Mouse (Mus musculus) forebrain, embryonic 11.5 days (tissue): Measurements from ENCODE around the gene Dnah7a. TPM values are rescaled to one million over a fixed set of nuclear protein-coding genes. Genes with fewer than 3 reads are reported as not detected.
"Not testable (repeated sequence)": the region's sequence is repeated elsewhere in the genome, so short reads cannot be mapped to it uniquely, and the experiment has no call there.

Experiments used
- ATAC-seq: fragments of 200-750 bp; cut with Nextera tagmentation; replicated peaks from 2 replicates; pipeline ENCODE4 v1.8.0; 2017; ENCODE audit warnings: moderate TSS enrichment; ENCODE audit not compliant: low FRiP score
- DNase-seq: peaks from one replicate; pipeline ENCODE4 v3.0.0-alpha.2; 2017; ENCODE audit warnings: low spot score
- H3K27ac ChIP-seq: fragments of 300-500 bp; sonication (generic); 2 replicates; pipeline ENCODE4 v1.5.1; 2014; ENCODE audit warnings: low read depth, low read length
- H3K27me3 ChIP-seq: fragments of 300-500 bp; sonication (generic); 2 replicates; pipeline ENCODE4 v1.6.1; 2014; ENCODE audit warnings: mild to moderate bottlenecking, low read length, mixed read lengths; ENCODE audit not compliant: control insufficient read depth, insufficient read depth
- H3K36me3 ChIP-seq: fragments of 300-500 bp; sonication (generic); 2 replicates; pipeline ENCODE4 v1.6.1; 2014; ENCODE audit warnings: mild to moderate bottlenecking, low read length, moderate library complexity, mixed read lengths; ENCODE audit not compliant: control insufficient read depth, insufficient read depth
- H3K4me1 ChIP-seq: fragments of 300-500 bp; sonication (generic); replicated peaks from 2 replicates; pipeline ENCODE4 v1.6.1; 2014; ENCODE audit warnings: low read length, mixed read lengths; ENCODE audit not compliant: control insufficient read depth, insufficient read depth
- H3K4me2 ChIP-seq: fragments of 300-500 bp; sonication (generic); 2 replicates; pipeline ENCODE4 v1.6.1; 2014; ENCODE audit warnings: low read depth, mild to moderate bottlenecking, low read length, moderate library complexity, mixed read lengths; ENCODE audit not compliant: severe bottlenecking
- H3K4me3 ChIP-seq: fragments of 300-500 bp; sonication (generic); 2 replicates; pipeline ENCODE4 v1.5.1; 2014; ENCODE audit warnings: low read depth, low read length
- H3K9ac ChIP-seq: fragments of 300-500 bp; sonication (generic); 2 replicates; pipeline ENCODE4 v1.6.1; 2014; ENCODE audit warnings: low read length
- H3K9me3 ChIP-seq: fragments of 300-500 bp; sonication (generic); 2 replicates; pipeline ENCODE4 v1.6.1; 2016; ENCODE audit warnings: low read length, mixed read lengths; ENCODE audit not compliant: control insufficient read depth
- WGBS: fragments of 180-500 bp; shearing (Covaris S2); extraction: QIAGEN DNeasy Blood & Tissue Kit; methylation state at CpG from one replicate; pipeline ENCODE4 v1.1.7; 2014; 5-methylcytosine and 5-hydroxymethylcytosine counted together
- polyA plus RNA-seq: library from polyadenylated mRNA; unstranded; fragments of >200 nt; fragmentation: Nextera tagmentation; extraction: Ambion mirVana; gene quantifications from 2 replicates; pipeline ENCODE4 v1.2.1, GENCODE M21; 2014

The Dnah7a gene
- polyA plus RNA-seq, 1 experiment from 2014 or later = 8.7 TPM

DNA sequence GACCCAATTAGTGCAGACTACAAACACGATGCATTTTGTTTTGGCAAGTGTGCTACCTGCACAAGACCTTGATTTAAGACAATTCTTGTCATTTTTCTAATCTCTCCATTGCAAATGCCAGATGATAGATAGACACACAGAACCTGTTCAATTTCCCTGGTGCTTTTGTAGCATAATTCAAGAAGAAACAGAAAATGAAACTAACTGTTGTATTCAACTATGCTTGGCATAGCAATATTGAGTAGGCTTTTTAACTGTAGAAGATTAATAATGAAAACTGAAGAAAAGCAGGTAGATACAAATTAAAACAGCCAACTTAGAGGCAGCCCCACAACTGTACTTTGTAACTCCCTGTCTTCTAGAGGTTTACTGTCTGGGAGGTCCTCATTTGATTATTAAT is 234.5 kb downstream of the Dnah7a start:
- H3K9me3 ChIP-seq, H3K27me3 ChIP-seq, DNase-seq, H3K4me3 ChIP-seq, H3K27ac ChIP-seq, H3K4me2 ChIP-seq, ATAC-seq, H3K9ac ChIP-seq, H3K4me1 ChIP-seq, H3K36me3 ChIP-seq: not testable (repeated sequence)
- 82% methylated on average over 1 of the region's 1 CpGs for WGBS

DNA sequence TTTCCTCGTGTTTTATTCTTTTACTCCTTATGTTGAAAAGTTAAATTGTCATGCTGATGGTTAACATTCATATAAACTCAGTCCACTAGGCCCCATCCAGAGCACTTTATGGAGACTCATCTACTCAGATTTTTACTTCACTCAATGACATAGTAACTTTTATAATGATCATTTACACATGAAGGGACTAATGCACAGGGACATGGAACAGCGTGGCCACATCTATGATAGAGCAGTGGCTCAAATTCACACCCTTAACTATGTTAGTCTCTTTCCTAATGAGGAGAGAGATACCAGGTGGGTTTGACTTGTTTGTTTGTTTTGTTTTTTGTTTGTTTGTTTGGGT is 239.3 kb downstream of the Dnah7a start:
- H3K27ac ChIP-seq = no peak overlapping the region
- no peak for DNase-seq

DNA sequence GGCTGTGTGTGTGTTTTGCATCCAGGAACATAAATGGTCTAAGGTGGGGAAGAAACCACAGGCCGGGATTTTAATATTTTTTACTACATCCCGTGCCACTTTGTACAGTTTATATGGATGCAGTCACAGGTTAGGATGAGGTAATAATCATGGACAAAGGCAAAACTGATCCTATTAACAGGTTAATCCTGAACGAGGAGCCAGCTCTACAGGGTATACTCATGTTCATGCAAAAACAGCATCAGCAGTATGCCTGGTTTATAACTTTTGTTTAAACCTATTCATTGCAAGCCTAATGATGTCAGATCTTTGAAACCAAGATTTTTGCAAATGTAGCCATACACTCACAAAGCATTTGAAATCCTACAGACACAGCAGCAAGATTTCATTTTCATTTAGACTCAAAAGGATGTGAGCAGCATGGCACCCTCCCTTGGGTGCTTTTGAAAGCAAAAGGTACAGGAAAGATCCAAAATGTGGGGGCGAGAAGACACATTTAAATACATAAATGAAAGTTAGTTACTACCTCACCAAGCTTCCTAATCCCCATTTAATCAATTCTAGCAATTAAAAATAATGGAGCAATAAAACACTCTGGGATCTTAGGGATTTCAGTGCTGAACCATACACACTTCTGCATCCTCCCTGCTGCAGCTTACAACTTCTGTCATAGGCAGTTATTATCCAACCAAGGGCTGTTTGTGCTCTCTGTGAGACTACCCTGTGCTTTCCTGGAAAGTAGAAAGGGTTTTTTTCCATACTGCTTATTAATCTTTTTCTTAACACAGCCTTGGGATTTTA is 239.9 kb downstream of the Dnah7a start:
- H3K4me2 ChIP-seq, H3K9me3 ChIP-seq, H3K4me3 ChIP-seq, DNase-seq, ATAC-seq, H3K9ac ChIP-seq, H3K27me3 ChIP-seq, H3K36me3 ChIP-seq, H3K4me1 ChIP-seq, H3K27ac ChIP-seq: not testable (repeated sequence)
- WGBS = 73% methylated on average over 4 of the region's 4 CpGs

More for the DNA sequence above, 239.3 kb downstream of the Dnah7a start:
- Histone ChIP-seq H3K36me3 (no peaks in the 10 kb centered on the region), H3K9ac (no peak overlapping the region), H3K4me1 (no peaks in the 10 kb centered on the region), H3K9me3 (no peaks in the 10 kb centered on the region), H3K4me2 (no peak overlapping the region), H3K27me3 (no peaks in the 10 kb centered on the region), H3K4me3 (no peak overlapping the region)
- whole genome bisulfite sequencing = 88% methylated on average over 2 of the region's 2 CpGs
- no peak for ATAC-seq

DNA sequence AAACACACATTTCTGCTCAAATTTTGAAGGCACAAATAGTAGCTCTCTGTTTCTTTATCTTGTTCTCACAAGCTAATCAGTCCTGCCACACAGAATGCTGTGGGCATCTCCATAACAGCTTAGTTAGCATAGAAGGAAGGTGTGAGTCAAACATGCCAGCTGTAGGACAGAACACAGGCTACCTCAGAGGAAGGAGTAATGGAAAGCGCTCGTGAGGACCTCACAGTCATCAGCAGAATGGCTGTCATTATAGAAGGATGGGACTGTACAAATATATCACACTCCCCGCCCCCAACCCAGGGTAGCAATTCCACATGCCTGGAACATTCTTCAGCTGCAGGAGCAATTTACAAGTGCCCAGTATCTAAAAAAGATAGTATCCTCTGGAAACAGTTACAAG is 267.4 kb downstream of the Dnah7a start:
- H3K9me3 ChIP-seq, H3K27ac ChIP-seq, DNase-seq, H3K4me2 ChIP-seq, H3K36me3 ChIP-seq, H3K4me1 ChIP-seq, H3K9ac ChIP-seq, H3K4me3 ChIP-seq, ATAC-seq, H3K27me3 ChIP-seq: not testable (repeated sequence)
- 100% methylated on average over 3 of the region's 3 CpGs for WGBS

DNA sequence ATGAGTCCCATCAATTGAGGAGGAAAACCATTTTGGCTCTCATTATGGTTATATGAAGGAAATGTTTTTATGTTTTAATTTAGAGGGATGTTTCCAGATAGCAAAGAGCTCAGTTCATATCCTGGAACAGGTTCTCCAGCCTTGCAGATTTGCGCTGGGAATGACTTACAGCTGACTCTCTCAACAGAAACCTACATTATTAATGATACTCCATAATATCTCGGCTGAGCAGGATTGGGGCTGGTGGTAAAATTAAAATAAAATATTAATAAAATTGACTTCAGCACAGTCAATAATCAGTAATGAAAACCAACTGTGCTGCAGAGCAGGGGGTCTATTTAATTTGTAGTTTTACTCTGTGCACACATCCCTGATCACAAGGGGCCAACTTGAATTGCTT is 274.2 kb downstream of the Dnah7a start:
- H3K36me3 ChIP-seq, ATAC-seq, H3K4me1 ChIP-seq, H3K27me3 ChIP-seq, DNase-seq, H3K9me3 ChIP-seq, H3K9ac ChIP-seq, H3K4me2 ChIP-seq, H3K4me3 ChIP-seq, H3K27ac ChIP-seq: not testable (repeated sequence)
- 83% methylated on average over 2 of the region's 2 CpGs for WGBS

DNA sequence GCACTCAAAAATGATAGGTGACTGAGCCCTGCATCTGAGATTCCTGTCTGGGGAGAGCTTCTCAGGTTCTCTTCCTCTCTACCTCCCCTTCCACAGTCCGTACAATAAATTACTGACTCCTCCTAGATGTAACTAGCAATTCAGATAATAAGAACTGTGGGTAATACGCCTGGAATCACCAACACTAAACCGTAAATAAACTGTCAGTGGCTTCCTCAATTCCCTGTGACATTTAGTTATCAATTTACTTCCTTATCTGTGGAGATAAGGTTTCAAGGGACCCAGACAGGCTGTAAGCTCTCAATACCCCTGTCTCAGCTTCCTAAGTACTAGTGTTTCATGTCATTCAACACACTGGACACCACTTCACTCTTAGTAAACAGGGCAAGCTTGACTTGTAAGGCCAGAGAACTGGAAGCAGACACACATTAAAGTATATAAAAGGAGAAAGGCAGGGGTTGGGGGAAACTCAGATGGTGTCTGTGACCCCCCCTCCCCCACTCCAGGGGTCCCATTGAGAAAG is 300.7 kb downstream of the Dnah7a start:
- Histone ChIP-seq H3K36me3 (no peaks in the 10 kb centered on the region), H3K9me3 (no peaks in the 10 kb centered on the region), H3K4me3 (no peak overlapping the region), H3K4me2 (no peak overlapping the region), H3K27ac (no peak overlapping the region), H3K27me3 (no peaks in the 10 kb centered on the region), H3K4me1 (no peaks in the 10 kb centered on the region), H3K9ac (no peak overlapping the region)
- no peak for ATAC-seq
- WGBS = 81% methylated on average over 3 of the region's 3 CpGs
- DNase-seq = no peak

DNA sequence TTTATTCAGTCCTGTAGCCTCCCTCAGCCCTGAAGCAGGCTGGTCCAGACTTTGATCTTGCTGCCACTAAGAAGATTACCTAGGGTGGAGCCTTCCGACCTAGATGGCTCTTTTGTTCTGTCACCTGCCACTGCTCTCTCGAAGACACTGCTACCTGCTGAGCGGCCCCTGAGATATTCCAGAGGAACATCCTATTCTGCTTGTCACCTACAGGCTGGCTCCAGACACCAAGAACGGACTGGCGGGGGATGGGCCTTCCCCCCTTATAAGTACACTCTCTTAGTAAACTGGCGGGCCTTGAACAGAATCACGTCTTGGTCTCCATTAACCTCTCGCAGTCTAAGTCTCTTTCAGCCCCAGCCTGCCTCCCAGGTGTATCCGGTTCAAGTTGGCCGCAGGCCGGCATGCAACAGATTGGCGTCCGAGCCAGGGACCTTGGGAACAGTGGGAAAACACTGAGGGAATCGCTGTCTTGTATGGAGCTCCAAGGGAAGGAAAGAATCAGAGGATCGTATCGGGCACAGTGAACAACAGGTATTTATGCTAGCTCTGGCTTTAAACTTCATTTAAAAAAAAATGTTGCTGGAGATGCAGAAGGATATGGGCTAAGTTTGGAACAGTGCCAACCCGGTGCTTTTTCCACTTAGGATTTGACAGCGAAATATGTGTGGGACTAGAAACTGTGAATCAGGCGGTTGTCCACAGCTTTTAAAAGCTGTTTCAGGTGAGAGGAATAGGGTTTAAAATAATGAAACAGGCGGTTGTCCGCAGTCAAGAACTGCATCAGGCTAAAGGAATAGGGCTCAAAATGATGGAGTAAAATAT is 312.4 kb downstream of the Dnah7a start:
- DNase-seq, H3K4me3 ChIP-seq: not testable (repeated sequence)

DNA sequence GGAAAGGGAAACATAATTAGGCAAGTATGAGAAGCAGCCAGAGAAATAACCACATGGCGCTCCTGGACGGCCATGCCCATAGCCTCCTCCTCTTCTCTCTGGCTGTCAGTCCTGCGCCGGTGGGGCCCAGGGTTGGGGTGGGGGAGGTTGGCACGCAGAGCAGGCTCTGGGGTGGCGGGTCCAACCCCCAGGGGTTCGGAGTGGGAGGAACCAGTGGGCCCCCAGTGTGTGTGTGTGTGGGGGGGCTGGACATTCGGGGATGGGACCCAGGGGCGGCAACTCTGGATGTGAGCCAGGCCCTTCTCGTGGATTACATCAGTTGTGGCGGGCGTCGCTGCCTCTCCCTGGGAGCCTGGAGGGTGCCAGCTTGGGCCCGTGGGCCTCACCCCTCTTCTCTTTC is 317.8 kb downstream of the Dnah7a start:
- no peaks in the 10 kb centered on the region; the same call in 1 of the 2 replicates for H3K9me3 ChIP-seq
- H3K36me3 ChIP-seq = no peaks in the 10 kb centered on the region
- no peak overlapping the region for H3K27ac ChIP-seq
- DNase-seq = no peak
- 95% methylated on average over 11 of the region's 14 CpGs for WGBS
- peak; percentile 53; the same call in 1 of the 2 replicates for ATAC-seq
- H3K27me3 ChIP-seq = no peaks in the 10 kb centered on the region
- H3K4me2 ChIP-seq = no peak overlapping the region
- H3K9ac ChIP-seq = no peak overlapping the region
- H3K4me1 ChIP-seq = no peaks in the 10 kb centered on the region
- H3K4me3 ChIP-seq = no peak overlapping the region

More for the DNA sequence above, 312.4 kb downstream of the Dnah7a start:
- 34% methylated on average over 21 of the region's 21 CpGs for WGBS
- not testable (repeated sequence) for H3K4me2 ChIP-seq, H3K9me3 ChIP-seq, ATAC-seq, H3K27ac ChIP-seq, H3K27me3 ChIP-seq, H3K9ac ChIP-seq, H3K36me3 ChIP-seq, H3K4me1 ChIP-seq
